Mouse (Mus musculus) myocyte (in vitro differentiated cells): ENCODE data around the gene Fam209. TPM values are rescaled to one million over a fixed set of nuclear protein-coding genes. Genes with fewer than 3 reads are reported as not detected.

Experiments
- H3K27me3 ChIP-seq: one replicate; pipeline ENCODE4 v1.6.1; 2011; ENCODE audit not compliant: control insufficient read depth, insufficient read depth, insufficient read length
- H3K36me3 ChIP-seq: one replicate; pipeline ENCODE4 v1.6.1; 2011; ENCODE audit not compliant: control insufficient read depth, insufficient read depth
- H3K4me2 ChIP-seq: one replicate; pipeline ENCODE4 v1.6.1; 2011; ENCODE audit warnings: low read depth, control low read depth
- H3K4me3 ChIP-seq: one replicate; pipeline ENCODE4 v1.5.1; 2011; ENCODE audit warnings: mild to moderate bottlenecking, control low read depth, moderate library complexity
- H3K79me2 ChIP-seq: one replicate; pipeline ENCODE4 v1.6.1; 2011; ENCODE audit not compliant: control insufficient read depth, insufficient read depth
- H3ac ChIP-seq: one replicate; pipeline ENCODE4 v1.6.1; 2011; ENCODE audit not compliant: control insufficient read depth, insufficient read length
- CEBPB ChIP-seq: IDR thresholded peaks from 2 replicates; pipeline ENCODE4 v1.6.1; 2011; ENCODE audit warnings: mild to moderate bottlenecking, moderate library complexity; ENCODE audit not compliant: poor library complexity, insufficient read depth, severe bottlenecking
- E2F4 ChIP-seq: IDR thresholded peaks from one replicate; pipeline ENCODE4 v1.6.1; 2011; ENCODE audit warnings: mild to moderate bottlenecking, control low read depth, moderate library complexity; ENCODE audit not compliant: insufficient read depth
- MAX ChIP-seq: IDR thresholded peaks from one replicate; pipeline ENCODE4 v1.6.1; 2011; ENCODE audit warnings: low read depth, mild to moderate bottlenecking, control low read depth
- MYOD1 ChIP-seq, 3 experiments: IDR thresholded peaks; one replicate each; pipeline ENCODE4 v1.6.1; 2011; ENCODE audit warnings: control low read depth in 2 of 3, low read depth in 2 of 3, mild to moderate bottlenecking in 2 of 3, moderate library complexity in 1 of 3; ENCODE audit not compliant: insufficient read length in 2 of 3, control insufficient read depth in 1 of 3
- MYOG ChIP-seq, 3 experiments: IDR thresholded peaks; one replicate each; pipeline ENCODE4 v1.6.1; 2011; ENCODE audit warnings: control low read depth in 2 of 3, low read depth in 2 of 3, mild to moderate bottlenecking in 2 of 3; ENCODE audit not compliant: insufficient read length in 2 of 3, control insufficient read depth in 1 of 3, insufficient read depth in 1 of 3
- POLR2A ChIP-seq: IDR thresholded peaks from one replicate; pipeline ENCODE4 v1.6.1; 2011; ENCODE audit warnings: low read depth, mild to moderate bottlenecking, control low read depth, moderate library complexity; ENCODE audit not compliant: insufficient read length
- POLR2AphosphoS2 ChIP-seq: IDR thresholded peaks from one replicate; pipeline ENCODE4 v1.6.1; 2011; ENCODE audit warnings: low read depth, control low read depth; ENCODE audit not compliant: insufficient read length
- REST ChIP-seq: IDR thresholded peaks from one replicate; pipeline ENCODE4 v1.6.1; 2011; ENCODE audit warnings: mild to moderate bottlenecking, control low read depth, moderate library complexity; ENCODE audit not compliant: insufficient read depth, insufficient read length
- SRF ChIP-seq: IDR thresholded peaks from one replicate; pipeline ENCODE4 v1.6.1; 2011; ENCODE audit warnings: low read depth; ENCODE audit not compliant: control insufficient read depth, insufficient read length
- TCF12 ChIP-seq: IDR thresholded peaks from one replicate; pipeline ENCODE4 v1.6.1; 2011; ENCODE audit warnings: mild to moderate bottlenecking, control low read depth; ENCODE audit not compliant: poor library complexity, insufficient read depth, severe bottlenecking
- TCF3 ChIP-seq: IDR thresholded peaks from one replicate; pipeline ENCODE4 v1.6.1; 2011; ENCODE audit warnings: low read depth, control low read depth; ENCODE audit not compliant: insufficient read length
- USF1 ChIP-seq: IDR thresholded peaks from one replicate; pipeline ENCODE4 v1.6.1; 2011; ENCODE audit warnings: low read depth, mild to moderate bottlenecking, control low read depth, moderate library complexity
- polyA plus RNA-seq: library from polyadenylated mRNA; unstranded; fragments of >200 nt; fragmentation: generic; extraction: Trizol; gene quantifications from one replicate; pipeline ENCODE4 v1.2.1, GENCODE M21; 2012; ENCODE audit warnings: missing spikeins

The Fam209 gene
- 0.08 TPM for polyA plus RNA-seq

GRCm38 (mm10) chr2:172472318-172472717 lies at the start of gene Fam209:
Gene Fam209 (plus strand): TSS chr2:172472520.
- H3K4me3 ChIP-seq = no peak within 1 kb of the TSS
- no peaks in the 10 kb centered on the region for H3K79me2 ChIP-seq
- H3K27me3 ChIP-seq = no peaks in the 10 kb centered on the region
- TF ChIP-seq POLR2AphosphoS2 = peak; percentile 65
- TF ChIP-seq TCF12 = no peak
- TF ChIP-seq USF1 = no peak
- TF ChIP-seq MAX = no peak
- H3K4me2 ChIP-seq = no peak within 1 kb of the TSS
- H3ac ChIP-seq = no peak within 1 kb of the TSS
- H3K36me3 ChIP-seq = peaks cover 8% of the 10 kb centered on the region

GRCm38 (mm10) chr2:172430609-172431008 lies 41.7 kb upstream of the Fam209 start:
- no peak overlapping the region for H3K4me3 ChIP-seq
- H3K36me3 ChIP-seq = no peaks in the 10 kb centered on the region
- TF ChIP-seq CEBPB = no peak
- TF ChIP-seq MAX = no peak
- no peak for TF ChIP-seq SRF
- no peak for TF ChIP-seq TCF12
- TF ChIP-seq MYOG (IDR thresholded peaks at IDR 0.05; ENCODE audit: control insufficient read depth in 1 of 3, insufficient read depth in 1 of 3, insufficient read length in 2 of 3, low read depth in 2 of 3) = no peak
- no peak for TF ChIP-seq TCF3
- TF ChIP-seq E2F4 = no peak
- no peak for TF ChIP-seq MYOD1 (IDR thresholded peaks at IDR 0.05; ENCODE audit: control insufficient read depth in 1 of 3, insufficient read length in 2 of 3, low read depth in 2 of 3)
- TF ChIP-seq USF1 = no peak
- no peak for TF ChIP-seq REST
- TF ChIP-seq POLR2A = no peak
- no peak for TF ChIP-seq POLR2AphosphoS2
- no peak overlapping the region for H3ac ChIP-seq
- H3K27me3 ChIP-seq = peaks cover 61% of the 10 kb centered on the region
- H3K79me2 ChIP-seq = no peaks in the 10 kb centered on the region
- no peak overlapping the region for H3K4me2 ChIP-seq

GRCm38 (mm10) chr2:172433746-172434145 lies 38.6 kb upstream of the Fam209 start:
- no peak overlapping the region for H3ac ChIP-seq
- no peaks in the 10 kb centered on the region for H3K79me2 ChIP-seq
- peaks cover 34% of the 10 kb centered on the region for H3K27me3 ChIP-seq
- H3K36me3 ChIP-seq = no peaks in the 10 kb centered on the region
- no peak for TF ChIP-seq MAX
- no peak for TF ChIP-seq SRF
- no peak for TF ChIP-seq POLR2AphosphoS2
- no peak for TF ChIP-seq TCF12
- TF ChIP-seq MYOG (IDR thresholded peaks at IDR 0.05; ENCODE audit: control insufficient read depth in 1 of 3, insufficient read depth in 1 of 3, insufficient read length in 2 of 3, low read depth in 2 of 3) = no peak
- no peak overlapping the region for H3K4me2 ChIP-seq
- no peak overlapping the region for H3K4me3 ChIP-seq

- peaks cover 12% of the 10 kb centered on the region for H3K27me3 ChIP-seq
- TF ChIP-seq SRF (no peak), E2F4 (no peak), MYOD1 (IDR thresholded peaks at IDR 0.05; ENCODE audit: control insufficient read depth in 1 of 3, insufficient read length in 2 of 3, low read depth in 2 of 3) (no peak), MYOG (IDR thresholded peaks at IDR 0.05; ENCODE audit: control insufficient read depth in 1 of 3, insufficient read depth in 1 of 3, insufficient read length in 2 of 3, low read depth in 2 of 3) (no peak), CEBPB (no peak), POLR2A (no peak), TCF12 (no peak)
- H3K4me3 ChIP-seq = no peak overlapping the region
- peaks cover 21% of the 10 kb centered on the region for H3K79me2 ChIP-seq
- no peak overlapping the region for H3K4me2 ChIP-seq
- H3ac ChIP-seq = no peak overlapping the region
- H3K36me3 ChIP-seq = no peaks in the 10 kb centered on the region
Observed at GRCm38 (mm10) chr2:172437371-172437952, 34.9 kb upstream of the Fam209 start.

- H3K4me3 ChIP-seq = peak within 1 kb of the TSS; percentile 82
- peak within 1 kb of the TSS; percentile 46 for H3ac ChIP-seq
- peak; percentile 89 for TF ChIP-seq SRF
- TF ChIP-seq MYOG (IDR thresholded peaks at IDR 0.05; ENCODE audit: control insufficient read depth in 1 of 3, insufficient read depth in 1 of 3, insufficient read length in 2 of 3, low read depth in 2 of 3) = no peak
- peak; percentile 77 for TF ChIP-seq POLR2AphosphoS2
- TF ChIP-seq POLR2A = peak; percentile 65
- peak within 1 kb of the TSS; percentile 87 for H3K4me2 ChIP-seq
- peaks cover 5% of the 10 kb centered on the region for H3K27me3 ChIP-seq
- H3K36me3 ChIP-seq = no peaks in the 10 kb centered on the region
- peaks cover 36% of the 10 kb centered on the region for H3K79me2 ChIP-seq
Observed at GRCm38 (mm10) chr2:172439843-172440639, 32.3 kb upstream of the Fam209 start, which contains the start of gene Rtf2. Gene Rtf2 (plus strand): TSS chr2:172440556.
